Mouse (Mus musculus): ENCODE measurements around the gene Ccdc34. TPM values are rescaled to one million over a fixed set of nuclear protein-coding genes. Genes with fewer than 3 reads are reported as not detected.

The Ccdc34 gene
- polyA plus RNA-seq, 1 experiment from 2014 or later = 31.3 TPM

DNA sequence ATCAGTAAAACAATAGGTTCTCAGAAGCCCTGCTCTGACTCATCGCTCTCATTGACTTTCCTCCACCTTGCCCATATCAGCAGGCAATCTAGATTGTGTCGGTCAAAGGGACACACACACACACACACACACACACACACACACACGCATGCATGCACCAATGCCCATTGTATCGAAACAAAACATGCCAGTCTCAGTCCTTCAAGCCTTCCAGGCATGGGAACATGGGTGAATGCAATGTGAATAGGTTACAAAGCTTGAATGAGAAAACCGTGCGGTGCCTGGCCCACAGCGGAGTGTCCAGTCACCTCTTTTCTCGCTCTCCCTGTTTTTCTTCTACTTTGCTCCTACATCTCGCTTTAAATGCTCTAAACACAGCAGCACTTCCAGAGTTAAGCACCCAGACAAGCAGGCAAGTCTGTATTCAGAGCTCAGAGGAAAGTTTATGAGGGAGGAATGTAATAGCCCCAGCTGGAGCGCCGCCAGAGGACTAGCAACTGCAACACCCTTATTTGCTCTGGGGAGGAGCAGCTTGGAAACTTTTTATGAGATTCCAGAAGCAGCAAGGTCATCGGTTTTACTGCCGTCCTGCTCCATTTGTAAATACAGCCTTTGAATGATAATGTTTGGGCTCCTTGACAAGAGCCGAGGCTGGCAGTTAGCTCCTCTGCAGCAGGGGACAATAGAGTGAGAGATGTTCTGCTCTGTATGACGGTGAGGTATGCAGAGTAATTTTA lies 174.5 kb downstream of the Ccdc34 start:
- Histone ChIP-seq H3K27ac (ENCODE audit: low read depth, low read length) (peak overlapping the region; percentile 65), H3K9me3 (replicated peaks; ENCODE audit: control insufficient read depth, low read length) (no peaks in the 10 kb centered on the region), H3K4me3 (ENCODE audit: low read depth, low read length) (no peak overlapping the region), H3K36me3 (ENCODE audit: control insufficient read depth, insufficient read depth, low read length) (no peaks in the 10 kb centered on the region), H3K4me1 (ENCODE audit: control insufficient read depth, insufficient read depth, low read length) (peaks cover 21% of the 10 kb centered on the region), H3K27me3 (ENCODE audit: control insufficient read depth, insufficient read depth, low read length) (no peaks in the 10 kb centered on the region), H3K9ac (ENCODE audit: low read depth, low read length) (no peak overlapping the region), H3K4me2 (peak overlapping the region; percentile 12; the same call in 1 of the 2 replicates)
- peak; percentile 22; the same call in 1 of the 2 replicates for ATAC-seq (replicated peaks; ENCODE audit: insufficient number of reproducible peaks, low FRiP score, low TSS enrichment)
- 46% methylated on average over 15 of the region's 15 CpGs for WGBS (ENCODE audit: insufficient replicate concordance)

DNA sequence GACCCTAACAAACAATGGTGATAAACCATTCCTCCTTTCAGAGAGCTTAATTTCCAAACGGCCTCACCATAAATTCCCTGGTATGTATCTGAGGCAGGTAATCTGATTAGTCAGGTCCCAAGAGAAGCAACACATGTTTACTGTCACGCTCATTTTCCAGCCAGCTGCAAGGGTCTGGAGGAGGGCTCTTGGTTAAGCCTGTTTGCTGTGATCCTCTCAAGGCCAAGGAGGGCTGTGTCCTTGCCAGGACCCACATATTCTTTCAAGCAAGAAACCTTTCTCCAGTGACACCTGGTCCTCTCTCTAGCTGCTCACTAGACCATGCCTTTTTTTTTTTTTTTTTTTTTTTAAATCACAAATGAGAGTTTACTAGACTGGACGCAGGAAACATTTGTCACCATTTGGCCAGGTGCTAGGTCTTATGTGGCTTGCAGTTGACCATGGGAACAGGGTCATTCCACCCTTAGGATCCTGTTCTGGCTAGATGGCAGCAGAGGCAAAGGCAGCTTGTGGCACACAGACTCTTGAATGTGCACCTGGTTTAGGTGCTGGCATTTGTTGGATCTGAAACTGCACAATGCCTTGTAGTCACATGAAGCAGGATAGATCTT lies 175.2 kb downstream of the Ccdc34 start:
- H3K4me1 ChIP-seq (ENCODE audit: control insufficient read depth, insufficient read depth, low read length) = peaks cover 17% of the 10 kb centered on the region
- H3K27me3 ChIP-seq (ENCODE audit: control insufficient read depth, insufficient read depth, low read length) = no peaks in the 10 kb centered on the region
- WGBS (ENCODE audit: insufficient replicate concordance) = 32% methylated on average over 3 of the region's 3 CpGs
- ATAC-seq (replicated peaks; ENCODE audit: insufficient number of reproducible peaks, low FRiP score, low TSS enrichment) = peak; percentile 26; the same call in 1 of the 2 replicates
- peak overlapping the region; percentile 12; the same call in 1 of the 2 replicates for H3K4me2 ChIP-seq
- no peak overlapping the region for H3K4me3 ChIP-seq (ENCODE audit: low read depth, low read length)
- H3K27ac ChIP-seq (ENCODE audit: low read depth, low read length) = peak overlapping the region; percentile 65; the same call in 1 of the 2 replicates
- no peak overlapping the region for H3K9ac ChIP-seq (ENCODE audit: low read depth, low read length)
- no peaks in the 10 kb centered on the region for H3K9me3 ChIP-seq (replicated peaks; ENCODE audit: control insufficient read depth, low read length)
- H3K36me3 ChIP-seq (ENCODE audit: control insufficient read depth, insufficient read depth, low read length) = no peaks in the 10 kb centered on the region

DNA sequence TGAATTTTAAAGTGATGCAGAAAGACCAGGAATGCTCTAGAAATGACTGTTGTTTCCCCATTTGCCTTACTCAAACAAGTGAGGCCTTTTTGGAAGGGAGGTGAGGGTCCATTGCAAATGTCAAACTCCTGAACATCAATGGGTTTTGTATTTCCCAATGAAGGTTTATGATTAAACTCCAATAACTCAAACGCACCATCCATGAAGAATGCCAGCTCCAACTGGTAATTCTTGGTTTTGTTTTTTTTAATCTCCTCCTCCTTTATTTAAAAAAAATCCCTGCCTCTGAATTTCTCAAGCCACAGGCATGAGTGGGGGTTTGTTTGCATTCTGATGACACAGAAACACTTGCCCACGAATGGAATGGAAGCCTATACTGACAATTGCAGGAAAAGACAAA lies 178.9 kb downstream of the Ccdc34 start:
- Histone ChIP-seq H3K27ac (ENCODE audit: low read depth, low read length) (no peak overlapping the region), H3K9me3 (replicated peaks; ENCODE audit: control insufficient read depth, low read length) (no peaks in the 10 kb centered on the region), H3K4me3 (ENCODE audit: low read depth, low read length) (no peak overlapping the region), H3K4me2 (no peak overlapping the region), H3K4me1 (ENCODE audit: control insufficient read depth, insufficient read depth, low read length) (peaks cover 14% of the 10 kb centered on the region), H3K9ac (ENCODE audit: low read depth, low read length) (no peak overlapping the region), H3K36me3 (ENCODE audit: control insufficient read depth, insufficient read depth, low read length) (no peaks in the 10 kb centered on the region), H3K27me3 (ENCODE audit: control insufficient read depth, insufficient read depth, low read length) (no peaks in the 10 kb centered on the region)
- 76% methylated on average over 2 of the region's 2 CpGs for WGBS (ENCODE audit: insufficient replicate concordance)
- no peak for ATAC-seq (replicated peaks; ENCODE audit: insufficient number of reproducible peaks, low FRiP score, low TSS enrichment)

DNA sequence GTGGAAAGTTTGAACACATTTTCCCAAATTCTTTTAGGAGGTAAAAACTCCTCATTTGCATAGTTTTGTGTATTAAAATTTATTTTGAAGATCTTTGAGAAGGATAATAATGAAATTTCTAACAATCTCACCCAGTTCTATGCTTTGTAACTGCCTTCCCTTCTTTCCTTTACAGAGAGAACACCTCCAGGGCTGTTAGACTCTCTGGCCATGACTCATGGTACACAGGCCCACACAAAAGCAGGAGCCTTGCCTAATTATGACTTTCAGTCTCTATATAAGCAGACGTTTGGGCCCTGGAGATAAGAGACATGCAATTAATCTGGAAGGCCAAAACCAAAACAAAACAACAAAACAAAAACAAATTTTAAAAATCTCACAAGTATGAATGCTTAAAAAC lies 182.0 kb downstream of the Ccdc34 start:
- H3K4me2 ChIP-seq = no peak overlapping the region
- no peaks in the 10 kb centered on the region for H3K9me3 ChIP-seq (replicated peaks; ENCODE audit: control insufficient read depth, low read length)
- no peaks in the 10 kb centered on the region for H3K36me3 ChIP-seq (ENCODE audit: control insufficient read depth, insufficient read depth, low read length)
- no peak overlapping the region for H3K9ac ChIP-seq (ENCODE audit: low read depth, low read length)
- H3K27ac ChIP-seq (ENCODE audit: low read depth, low read length) = no peak overlapping the region
- no peak overlapping the region for H3K4me3 ChIP-seq (ENCODE audit: low read depth, low read length)
- no peak for ATAC-seq (replicated peaks; ENCODE audit: insufficient number of reproducible peaks, low FRiP score, low TSS enrichment)
- H3K27me3 ChIP-seq (ENCODE audit: control insufficient read depth, insufficient read depth, low read length) = no peaks in the 10 kb centered on the region
- 33% methylated on average over 1 of the region's 1 CpGs for WGBS (ENCODE audit: insufficient replicate concordance)
- H3K4me1 ChIP-seq (ENCODE audit: control insufficient read depth, insufficient read depth, low read length) = peaks cover 5% of the 10 kb centered on the region

DNA sequence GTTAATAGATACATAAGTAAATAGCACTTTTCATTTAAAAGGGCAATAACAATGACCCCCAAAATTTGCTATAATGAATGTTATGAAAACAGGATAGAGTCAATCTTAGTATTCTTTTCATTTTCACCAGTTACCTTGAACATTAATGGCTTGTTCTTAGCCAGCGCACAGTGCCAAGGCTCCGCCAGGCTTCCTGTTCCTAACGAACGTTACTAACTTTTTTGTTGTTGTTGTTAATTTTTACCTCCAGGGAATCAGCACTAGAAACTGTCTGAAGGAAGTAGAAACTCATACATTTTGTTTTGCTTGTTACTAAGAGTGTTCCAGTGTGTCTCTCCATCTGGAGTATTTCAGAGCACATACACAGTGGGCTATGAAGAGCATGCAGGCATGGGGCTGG lies 184.2 kb downstream of the Ccdc34 start:
- H3K27ac ChIP-seq (ENCODE audit: low read depth, low read length) = no peak overlapping the region
- H3K4me1 ChIP-seq (ENCODE audit: control insufficient read depth, insufficient read depth, low read length) = peaks cover 8% of the 10 kb centered on the region
- 85% methylated on average over 4 of the region's 4 CpGs for WGBS (ENCODE audit: insufficient replicate concordance)
- no peak overlapping the region for H3K4me3 ChIP-seq (ENCODE audit: low read depth, low read length)
- H3K36me3 ChIP-seq (ENCODE audit: control insufficient read depth, insufficient read depth, low read length) = no peaks in the 10 kb centered on the region
- no peaks in the 10 kb centered on the region for H3K9me3 ChIP-seq (replicated peaks; ENCODE audit: control insufficient read depth, low read length)
- H3K27me3 ChIP-seq (ENCODE audit: control insufficient read depth, insufficient read depth, low read length) = no peaks in the 10 kb centered on the region
- H3K9ac ChIP-seq (ENCODE audit: low read depth, low read length) = no peak overlapping the region
- no peak overlapping the region for H3K4me2 ChIP-seq
- no peak for ATAC-seq (replicated peaks; ENCODE audit: insufficient number of reproducible peaks, low FRiP score, low TSS enrichment)

DNA sequence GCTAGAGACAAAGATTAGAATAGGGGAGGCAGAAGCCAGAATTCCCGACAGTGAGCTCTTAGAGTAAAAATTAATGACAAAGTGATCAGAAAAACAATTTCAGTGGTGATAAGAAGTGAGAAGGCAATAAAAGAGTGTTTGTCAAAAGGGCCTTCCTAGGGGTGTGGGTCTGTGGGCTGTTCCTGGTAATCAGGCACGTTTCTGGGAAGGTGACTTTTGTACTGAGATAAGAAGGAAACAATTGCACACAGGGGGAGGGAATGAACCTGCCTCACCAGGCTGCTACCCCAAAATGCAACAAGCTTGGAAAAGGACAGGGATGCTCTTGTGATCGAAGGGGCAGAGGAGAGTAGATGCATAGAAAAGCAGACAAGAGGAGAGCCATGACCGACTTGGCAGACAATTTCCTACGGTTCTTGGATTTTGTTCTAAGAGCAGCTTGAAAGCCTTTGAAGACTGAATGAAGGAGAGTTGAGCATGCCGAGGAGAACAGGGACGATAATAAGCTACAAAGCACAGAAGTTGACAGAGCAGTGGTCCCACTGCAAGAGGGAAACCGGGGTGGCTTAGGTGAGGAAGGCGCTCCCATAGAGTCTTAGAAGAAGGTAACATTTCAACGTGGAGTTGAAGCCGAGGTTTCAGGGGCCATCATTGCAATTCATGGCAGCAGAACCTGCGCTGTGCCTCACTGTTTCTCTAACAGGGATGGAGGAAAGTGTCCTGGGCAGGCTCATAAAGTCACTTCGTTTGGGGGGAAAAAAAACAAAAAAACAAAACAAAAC lies 185.3 kb downstream of the Ccdc34 start:
- no peaks in the 10 kb centered on the region for H3K36me3 ChIP-seq (ENCODE audit: control insufficient read depth, insufficient read depth, low read length)
- no peak overlapping the region for H3K4me3 ChIP-seq (ENCODE audit: low read depth, low read length)
- no peak overlapping the region for H3K4me2 ChIP-seq
- H3K27ac ChIP-seq (ENCODE audit: low read depth, low read length) = no peak overlapping the region
- WGBS (ENCODE audit: insufficient replicate concordance) = 63% methylated on average over 13 of the region's 13 CpGs
- peaks cover 8% of the 10 kb centered on the region for H3K4me1 ChIP-seq (ENCODE audit: control insufficient read depth, insufficient read depth, low read length)
- H3K9ac ChIP-seq (ENCODE audit: low read depth, low read length) = no peak overlapping the region
- H3K27me3 ChIP-seq (ENCODE audit: control insufficient read depth, insufficient read depth, low read length) = no peaks in the 10 kb centered on the region
- peak; percentile 87 for ATAC-seq (replicated peaks; ENCODE audit: insufficient number of reproducible peaks, low FRiP score, low TSS enrichment)
- no peaks in the 10 kb centered on the region for H3K9me3 ChIP-seq (replicated peaks; ENCODE audit: control insufficient read depth, low read length)

DNA sequence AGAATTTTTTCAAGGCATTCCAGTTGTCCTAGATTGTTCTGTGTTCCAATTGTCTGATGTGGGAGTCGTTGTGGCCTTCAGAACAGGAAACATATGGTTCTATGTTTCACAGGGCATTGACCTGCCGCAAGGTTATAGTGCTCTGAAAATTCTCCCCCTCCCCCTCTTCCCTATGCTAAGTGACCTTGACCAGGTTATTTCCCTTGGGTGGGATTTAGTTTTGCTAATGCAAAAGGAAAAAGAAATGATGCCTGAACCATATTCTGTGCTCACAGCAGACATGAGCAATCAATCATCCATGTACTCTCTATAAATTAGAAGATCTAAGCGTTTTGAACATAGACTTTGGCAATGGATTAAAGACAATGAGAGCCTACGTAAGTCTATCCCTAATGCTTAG lies 186.6 kb downstream of the Ccdc34 start:
- H3K4me3 ChIP-seq (ENCODE audit: low read depth, low read length) = no peak overlapping the region
- H3K9ac ChIP-seq (ENCODE audit: low read depth, low read length) = no peak overlapping the region
- no peak for ATAC-seq (replicated peaks; ENCODE audit: insufficient number of reproducible peaks, low FRiP score, low TSS enrichment)
- H3K27me3 ChIP-seq (ENCODE audit: control insufficient read depth, insufficient read depth, low read length) = no peaks in the 10 kb centered on the region
- no peak overlapping the region for H3K27ac ChIP-seq (ENCODE audit: low read depth, low read length)
- peaks cover 8% of the 10 kb centered on the region for H3K4me1 ChIP-seq (ENCODE audit: control insufficient read depth, insufficient read depth, low read length)
- WGBS (ENCODE audit: insufficient replicate concordance) = 81% methylated on average over 4 of the region's 4 CpGs
- no peaks in the 10 kb centered on the region for H3K36me3 ChIP-seq (ENCODE audit: control insufficient read depth, insufficient read depth, low read length)
- no peaks in the 10 kb centered on the region for H3K9me3 ChIP-seq (replicated peaks; ENCODE audit: control insufficient read depth, low read length)
- H3K4me2 ChIP-seq = no peak overlapping the region

DNA sequence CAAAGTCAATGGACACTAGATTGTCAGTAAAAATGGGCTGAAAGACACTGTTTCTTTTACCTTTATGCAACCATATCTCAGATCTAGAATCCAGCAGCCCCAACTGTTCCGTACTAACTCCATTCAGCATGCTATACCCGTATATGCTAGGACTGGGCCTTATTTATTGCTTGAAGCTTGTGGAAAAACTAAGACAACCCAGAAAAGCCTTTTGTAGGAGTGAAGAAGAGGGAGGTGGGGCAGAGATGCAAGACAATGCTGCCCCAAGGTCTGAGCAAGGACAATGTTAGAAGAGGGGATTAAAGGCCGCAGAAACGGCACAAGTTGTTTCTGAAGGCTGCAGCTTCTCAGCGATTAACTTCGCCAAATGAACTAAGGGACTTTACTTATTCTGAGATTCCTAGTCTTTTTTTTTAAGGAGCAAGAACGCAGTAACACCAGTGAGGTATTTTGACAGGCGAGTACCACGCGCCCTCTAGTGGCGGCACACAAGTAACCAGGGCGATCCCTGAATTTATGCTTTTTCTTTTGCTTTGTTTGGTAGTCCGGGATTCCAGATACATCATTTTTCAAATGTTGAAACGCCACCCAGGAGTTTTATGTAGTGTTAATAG lies 187.2 kb downstream of the Ccdc34 start:
- 10% methylated on average over 14 of the region's 14 CpGs for WGBS (ENCODE audit: insufficient replicate concordance)

More for the DNA sequence above, 187.2 kb downstream of the Ccdc34 start:
- Histone ChIP-seq H3K27me3 (ENCODE audit: control insufficient read depth, insufficient read depth, low read length) (no peaks in the 10 kb centered on the region), H3K36me3 (ENCODE audit: control insufficient read depth, insufficient read depth, low read length) (no peaks in the 10 kb centered on the region), H3K9ac (ENCODE audit: low read depth, low read length) (no peak overlapping the region), H3K4me3 (ENCODE audit: low read depth, low read length) (no peak overlapping the region), H3K4me2 (peak overlapping the region; percentile 53), H3K4me1 (ENCODE audit: control insufficient read depth, insufficient read depth, low read length) (peaks cover 8% of the 10 kb centered on the region), H3K27ac (ENCODE audit: low read depth, low read length) (no peak overlapping the region), H3K9me3 (replicated peaks; ENCODE audit: control insufficient read depth, low read length) (no peaks in the 10 kb centered on the region)
- ATAC-seq (replicated peaks; ENCODE audit: insufficient number of reproducible peaks, low FRiP score, low TSS enrichment) = no peak
